Mouse (Mus musculus) MEL (cell line): ENCODE measurements at regions not wholly inside any gene's neighbourhood (a gene's known extent, or its start where the extent isn't known, plus 50 kb on each side); places are given as distances from the start of the nearest gene placed in this dataset.

Source experiments
- CTCF ChIP-seq, 3 experiments: IDR thresholded peaks in 2 of 3; conservative IDR thresholded peaks in 1 of 3; 2 replicates each; pipeline ENCODE4 v1.5.1; 2011 to 2012; ENCODE audit warnings: low read length in 3 of 3, low read depth in 2 of 3, mild to moderate bottlenecking in 2 of 3, improper control_type of control experiment in 1 of 3, inconsistent platforms in 1 of 3, mixed read lengths in 1 of 3, moderate library complexity in 1 of 3; ENCODE audit not compliant: control insufficient read depth in 1 of 3, insufficient read depth in 1 of 3, poor library complexity in 1 of 3, severe bottlenecking in 1 of 3
- MYC ChIP-seq: IDR thresholded peaks from 2 replicates; pipeline ENCODE4 v1.6.1; 2011; ENCODE audit warnings: low read depth, mild to moderate bottlenecking, low read length, improper control_type of control experiment, moderate library complexity
- POLR2A ChIP-seq, 2 experiments: IDR thresholded peaks; 2 replicates each; pipeline ENCODE4 v1.6.1; 2011 to 2012; ENCODE audit warnings: low read length in 2 of 2, mild to moderate bottlenecking in 2 of 2, control low read depth in 1 of 2, improper control_type of control experiment in 1 of 2, low read depth in 1 of 2, moderate library complexity in 1 of 2; ENCODE audit not compliant: control insufficient read depth in 1 of 2, insufficient read depth in 1 of 2, poor library complexity in 1 of 2
- SMC3 ChIP-seq: IDR thresholded peaks from 2 replicates; pipeline ENCODE4 v1.6.1; 2011; ENCODE audit warnings: low read depth, low read length, improper control_type of control experiment

DNA sequence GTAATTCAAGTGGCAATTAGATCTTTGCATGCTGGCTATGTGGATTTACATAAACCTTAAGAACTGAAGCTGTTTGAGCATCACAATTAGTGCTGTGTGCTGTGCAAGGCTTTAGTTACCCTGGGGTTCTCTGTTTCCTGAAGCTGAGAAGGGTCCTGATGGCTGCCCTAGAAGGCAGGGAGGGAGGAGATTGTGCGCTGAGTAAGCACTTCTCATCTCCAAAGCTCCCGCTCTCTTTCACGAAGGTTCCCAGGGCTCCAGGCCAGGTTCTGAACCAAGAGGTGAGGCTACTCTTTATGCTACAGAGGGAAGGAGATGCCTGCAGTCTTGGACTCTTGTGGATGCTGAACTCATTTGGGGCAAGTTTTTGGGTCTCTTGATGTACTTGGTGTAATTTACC is 206.7 kb downstream of the Fam169b start:
- TF ChIP-seq MYC: no peak
- TF ChIP-seq POLR2A (IDR thresholded peaks at IDR 0.05; ENCODE audit: control insufficient read depth in 1 of 2, insufficient read depth in 1 of 2, low read depth in 1 of 2, low read length in 2 of 2, poor library complexity in 1 of 2): no peak
- no peak for TF ChIP-seq CTCF (IDR thresholded peaks at IDR 0.05 in 2 of 3, conservative IDR thresholded peaks at IDR 0.05 in 1 of 3; ENCODE audit: control insufficient read depth in 1 of 3, insufficient read depth in 1 of 3, low read depth in 2 of 3, low read length in 3 of 3, poor library complexity in 1 of 3, severe bottlenecking in 1 of 3)
- no peak for TF ChIP-seq SMC3
